Mouse (Mus musculus): ENCODE results near the gene Aldh2.

DNA sequence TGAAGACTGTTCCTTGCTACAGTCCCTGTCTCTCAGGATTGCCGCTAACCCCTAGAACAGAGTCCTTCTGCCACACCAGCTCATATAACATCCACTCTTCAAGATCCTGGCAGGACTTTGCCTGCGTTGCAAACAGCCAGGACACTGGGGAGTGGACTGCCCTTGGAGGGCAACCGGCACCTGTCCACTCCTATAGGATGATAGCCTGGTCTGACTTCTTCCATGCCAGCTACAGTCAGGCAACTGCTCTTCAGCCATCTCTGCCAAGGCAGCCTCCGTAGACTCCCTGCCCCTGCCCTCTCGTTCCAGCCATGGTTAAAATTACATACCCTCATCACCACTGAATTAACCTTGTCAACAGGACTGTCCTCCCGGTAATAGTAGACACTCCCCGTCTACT lies 44.4 kb downstream of the Aldh2 start:
- TF ChIP-seq CTCF (IDR thresholded peaks at IDR 0.05; ENCODE audit: low read depth) (no peak), EP300 (IDR thresholded peaks at IDR 0.05; ENCODE audit: low read depth) (no peak)

Data from heart, postnatal 0 days (tissue).